Mouse (Mus musculus): ENCODE data around the gene Thsd7a.

The Thsd7a gene

DNA sequence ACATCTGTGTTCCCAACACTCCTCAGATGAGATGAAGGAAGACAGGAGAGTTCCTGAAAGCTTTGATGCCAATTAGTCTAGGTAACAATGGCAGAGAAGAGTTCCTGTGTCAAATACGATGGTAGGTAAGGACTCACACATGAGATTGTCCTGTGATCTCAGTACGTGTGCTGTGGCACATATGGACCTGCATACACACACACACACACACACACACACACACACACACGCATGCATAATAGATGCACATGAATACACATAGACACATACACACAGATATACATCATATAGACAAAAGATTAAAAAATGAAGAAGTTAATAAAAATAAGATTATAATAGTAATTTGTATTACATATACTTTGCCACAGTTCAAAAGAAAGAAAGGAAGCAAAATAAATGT lies 56.0 kb downstream of the Thsd7a start:
- no peak for DNase-seq (ENCODE audit: low read depth, low spot score)

DNA sequence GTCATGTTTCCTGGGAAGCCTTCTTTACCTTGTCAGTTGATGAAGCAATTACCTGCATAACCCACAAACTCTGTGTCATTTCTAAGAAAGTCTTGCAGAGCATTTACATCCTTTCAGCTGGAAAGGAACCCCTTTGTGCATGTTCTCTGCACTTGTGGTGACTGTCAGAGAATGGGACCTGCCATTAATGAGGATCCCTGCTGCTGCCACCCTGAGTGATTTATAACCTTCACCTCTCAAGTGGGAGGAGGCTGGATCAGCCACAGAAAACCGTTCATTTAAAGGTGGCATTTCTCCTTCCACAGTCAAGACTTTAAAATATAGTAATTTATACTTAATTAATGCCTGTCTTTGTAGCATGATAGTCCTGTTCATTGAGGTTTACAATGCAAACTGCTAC lies 99.6 kb downstream of the Thsd7a start:
- no peak for DNase-seq (ENCODE audit: low read depth, low spot score)

DNA sequence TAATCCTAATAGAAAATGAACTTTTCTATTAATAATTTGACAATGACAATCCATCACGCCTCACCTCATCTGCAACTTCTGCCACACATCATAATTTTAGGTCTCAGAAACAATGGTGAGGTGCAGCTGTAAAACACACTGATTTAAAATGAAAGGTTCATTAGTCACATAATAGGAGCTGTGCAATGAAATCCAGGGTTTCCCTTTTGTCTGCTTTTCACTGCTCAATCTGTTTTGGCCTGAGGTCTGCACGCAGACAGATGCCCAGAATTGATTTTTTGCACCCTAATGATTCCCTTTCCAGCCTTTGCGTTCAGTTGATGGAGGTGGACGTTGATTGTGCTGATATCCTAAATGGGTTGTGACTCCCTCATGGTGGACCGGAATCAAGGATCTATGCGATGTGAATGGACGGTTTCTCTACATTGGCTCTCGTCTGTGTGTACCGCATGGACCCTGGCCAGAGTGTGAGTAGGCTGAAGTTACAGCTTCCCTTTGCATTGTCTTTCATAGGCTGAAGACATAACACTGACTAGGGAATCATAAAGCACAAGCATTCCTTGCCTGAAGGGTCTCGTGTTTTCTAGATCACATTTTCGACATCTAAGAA lies 120.5 kb downstream of the Thsd7a start:
- DNase-seq (ENCODE audit: low read depth, low spot score), result no peak

- no peak for DNase-seq (ENCODE audit: low read depth, low spot score)
Measured at GRCm38 (mm10) chr6:12606638-12607246, 142.5 kb downstream of the Thsd7a start.

GRCm38 (mm10) chr6:12602927-12603326 lies 146.3 kb downstream of the Thsd7a start:
- DNase-seq (ENCODE audit: low read depth, low spot score), result no peak

- DNase-seq (ENCODE audit: low read depth, low spot score), result no peak
Measured at GRCm38 (mm10) chr6:12602161-12602560, 147.0 kb downstream of the Thsd7a start.

DNA sequence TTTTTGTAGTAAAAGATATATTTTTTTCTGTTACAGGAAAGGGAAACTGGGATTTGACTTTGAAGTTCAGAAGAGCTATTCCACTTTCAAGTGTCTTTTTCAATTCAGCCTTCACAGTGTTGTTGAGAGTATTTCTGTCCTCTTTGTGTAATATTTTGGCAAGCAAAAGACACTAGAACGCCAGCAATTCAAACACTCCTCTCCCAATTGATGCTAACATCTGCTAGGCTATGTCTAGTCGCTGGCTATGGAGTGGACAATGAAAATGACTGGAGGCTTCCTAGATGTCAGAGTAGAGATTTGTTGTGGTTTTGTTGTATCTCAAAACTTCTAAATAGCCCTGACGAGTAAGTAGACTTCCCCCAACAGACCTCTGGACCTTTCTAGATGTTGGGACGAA lies 164.8 kb downstream of the Thsd7a start:
- DNase-seq (ENCODE audit: low read depth, low spot score), result no peak

DNA sequence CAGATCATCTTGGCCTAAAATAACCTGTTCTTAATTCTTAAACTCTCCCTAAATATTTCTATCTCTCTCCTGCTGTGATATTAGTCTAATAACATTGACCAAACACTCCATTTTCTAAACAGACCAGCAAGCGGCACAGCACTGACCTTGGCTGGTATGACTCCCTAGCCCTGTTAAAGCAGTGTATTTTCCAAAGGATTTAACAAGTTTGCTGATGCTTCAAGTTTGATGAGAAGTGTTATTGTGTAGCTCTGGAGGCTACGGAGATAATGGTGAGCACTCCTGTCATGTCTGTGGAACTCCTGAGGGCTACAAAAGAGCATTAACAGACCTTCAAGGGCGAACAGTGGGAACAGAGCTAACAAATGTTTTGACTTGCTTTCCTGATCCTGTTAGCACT lies 168.1 kb downstream of the Thsd7a start:
- no peak for DNase-seq (ENCODE audit: low read depth, low spot score)

- no peak for DNase-seq (ENCODE audit: low read depth, low spot score)
Measured at GRCm38 (mm10) chr6:12575619-12576216, 173.5 kb downstream of the Thsd7a start.

DNA sequence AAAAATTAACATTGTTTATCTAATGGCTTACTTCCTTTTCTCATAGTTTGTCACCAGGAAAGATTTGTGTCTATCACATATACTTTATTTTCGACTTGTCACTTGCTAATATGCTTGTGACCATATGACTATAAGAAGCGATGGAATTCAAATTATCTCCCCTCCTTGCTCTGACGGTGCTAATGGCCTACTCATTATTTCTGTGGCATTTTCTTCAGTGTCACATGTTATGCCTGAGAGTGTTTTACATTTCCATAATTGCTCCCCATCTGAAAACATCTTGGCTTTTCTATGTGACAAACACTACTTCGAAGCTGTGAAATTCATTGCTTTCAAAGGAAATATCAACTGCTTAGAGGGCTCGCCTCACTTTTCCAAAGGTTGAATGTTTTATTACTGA lies 177.0 kb downstream of the Thsd7a start:
- no peak for DNase-seq (ENCODE audit: low read depth, low spot score)

- DNase-seq (ENCODE audit: low read depth, low spot score), result no peak
Measured at GRCm38 (mm10) chr6:12565136-12565535, 184.1 kb downstream of the Thsd7a start.

DNA sequence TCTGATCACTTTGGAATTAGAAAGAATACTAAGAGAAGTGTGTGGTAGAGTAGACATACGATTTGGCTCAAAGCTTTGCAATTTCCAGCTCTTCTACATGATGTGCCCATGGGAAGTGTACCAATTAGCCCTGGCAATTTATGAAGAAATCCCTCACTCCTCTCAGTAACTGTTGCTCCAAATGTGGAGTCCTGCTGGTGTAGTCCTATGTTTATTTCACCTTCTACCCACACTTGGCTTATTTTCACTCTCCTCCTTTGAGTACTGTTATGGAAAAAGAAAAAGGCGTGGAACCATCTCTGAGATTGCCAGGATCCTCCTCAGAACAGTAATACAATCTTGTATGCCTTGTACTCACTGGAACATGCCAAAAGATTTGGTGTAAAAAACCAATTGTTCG lies 186.9 kb downstream of the Thsd7a start:
- no peak for DNase-seq (ENCODE audit: low read depth, low spot score)

- DNase-seq (ENCODE audit: low read depth, low spot score), result no peak
Measured at GRCm38 (mm10) chr6:12560500-12560899, 188.7 kb downstream of the Thsd7a start.

GRCm38 (mm10) chr6:12555114-12556099 lies 193.8 kb downstream of the Thsd7a start:
- DNase-seq (ENCODE audit: low read depth, low spot score), result no peak

DNA sequence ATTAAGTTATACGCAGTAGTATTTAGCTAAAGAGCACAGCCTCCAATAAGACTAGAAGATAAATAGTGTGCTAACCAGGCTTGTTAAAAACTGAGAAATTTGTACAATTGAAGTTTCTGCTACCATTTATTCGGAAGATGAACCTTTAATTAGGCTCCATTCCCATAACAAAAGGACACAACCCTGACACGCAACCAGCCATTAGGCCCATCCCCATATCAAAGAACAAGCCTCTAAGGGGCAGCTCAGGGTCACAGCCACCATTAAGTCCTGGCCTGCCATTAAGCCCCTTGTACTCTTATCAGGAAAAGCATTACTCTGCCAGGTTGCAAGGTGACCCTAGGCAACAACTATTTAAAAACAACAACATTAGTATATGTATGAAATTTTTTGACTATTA lies 198.0 kb downstream of the Thsd7a start:
- no peak for DNase-seq (ENCODE audit: low read depth, low spot score)

- DNase-seq (ENCODE audit: low read depth, low spot score), result no peak
Measured at GRCm38 (mm10) chr6:12550054-12550655, 199.1 kb downstream of the Thsd7a start.

DNA sequence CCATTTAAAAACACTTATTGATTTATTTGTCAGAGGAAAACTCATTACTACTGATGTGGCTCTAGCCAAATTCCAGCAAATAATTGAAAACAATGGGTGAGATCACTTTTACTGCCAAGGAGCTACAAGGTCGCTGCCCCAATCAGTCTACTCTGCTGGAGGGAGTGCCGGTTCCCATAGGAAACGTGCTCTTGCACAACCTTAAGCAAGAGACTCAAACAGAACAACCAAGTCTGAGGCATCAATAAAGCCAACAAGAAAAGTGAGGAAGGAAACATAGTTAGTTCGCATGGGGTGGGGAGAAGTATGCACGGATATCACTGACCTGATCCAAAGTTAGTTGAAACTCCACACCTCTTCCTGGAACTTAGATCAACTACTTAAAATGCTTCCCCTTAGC lies 205.1 kb downstream of the Thsd7a start:
- no peak for DNase-seq (ENCODE audit: low read depth, low spot score)

GRCm38 (mm10) chr6:12542496-12542895 lies 206.7 kb downstream of the Thsd7a start:
- DNase-seq (ENCODE audit: low read depth, low spot score), result no peak

- DNase-seq (ENCODE audit: low read depth, low spot score), result no peak
Measured at GRCm38 (mm10) chr6:12519121-12519520, 230.1 kb downstream of the Thsd7a start.

DNA sequence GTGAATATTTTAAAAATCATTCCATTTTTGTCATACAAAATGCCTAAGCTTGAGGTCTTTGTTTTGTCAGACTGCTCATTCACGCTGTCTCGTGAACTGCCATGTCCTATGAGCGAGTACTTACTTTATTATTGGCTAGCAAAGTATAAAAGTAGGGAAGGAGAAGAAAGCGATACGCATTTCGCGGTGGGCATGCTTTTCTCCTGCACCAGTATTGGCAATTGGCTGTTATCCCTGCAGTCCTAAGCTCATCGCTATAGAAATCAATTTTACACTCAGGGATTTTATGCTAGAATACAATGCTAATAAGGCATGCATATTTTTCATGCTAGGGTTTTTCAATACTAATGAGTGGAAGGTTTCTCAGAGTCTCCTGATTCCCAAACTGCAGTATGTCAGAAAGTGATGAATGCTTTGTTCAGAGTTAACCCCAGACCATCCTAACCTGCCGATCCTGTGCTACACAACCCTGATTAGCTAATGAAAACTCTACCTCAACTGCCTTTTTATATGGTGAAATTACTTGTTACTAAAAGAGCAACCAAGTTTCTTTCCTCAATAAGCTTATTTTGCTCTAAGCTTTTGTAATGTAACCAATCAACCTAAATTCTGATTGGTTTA lies 230.8 kb downstream of the Thsd7a start:
- no peak for DNase-seq (ENCODE audit: low read depth, low spot score)

- no peak for DNase-seq (ENCODE audit: low read depth, low spot score)
Measured at GRCm38 (mm10) chr6:12517726-12518125, 231.5 kb downstream of the Thsd7a start.

Data from c-Kit-negative CD71-positive TER-119-positive erythroid progenitor cells, embryonic 14.5 days (primary cell).